Mouse (Mus musculus): ENCODE measurements around the gene Lta.

- TF ChIP-seq CTCF (IDR thresholded peaks at IDR 0.05; ENCODE audit: insufficient read depth, low read length) (no peak), POLR2A (IDR thresholded peaks at IDR 0.05; ENCODE audit: borderline replicate concordance, extremely low read depth, low read depth, low read length) (no peak)
Observed at GRCm38 (mm10) chr17:35153931-35154330, 51.2 kb downstream of the Lta start.

Data from lung, adult 2 months (tissue).